Mouse (Mus musculus) heart, embryonic 12.5 days (tissue): ENCODE results near the gene Calb2. TPM values are rescaled to one million over a fixed set of nuclear protein-coding genes. Genes with fewer than 3 reads are reported as not detected.

Source experiments
- ATAC-seq: fragments of 200-750 bp; cut with Nextera tagmentation; 2 replicates; pipeline ENCODE4 v1.8.0; 2017; ENCODE audit warnings: moderate TSS enrichment, moderate library complexity; ENCODE audit not compliant: insufficient number of reproducible peaks, low FRiP score
- H3K27ac ChIP-seq: fragments of 300-500 bp; sonication (generic); 2 replicates; pipeline ENCODE4 v1.5.1; 2016; ENCODE audit warnings: mild to moderate bottlenecking, moderate library complexity; ENCODE audit not compliant: poor library complexity, severe bottlenecking
- H3K27me3 ChIP-seq: fragments of 300-500 bp; sonication (generic); replicated peaks from 2 replicates; pipeline ENCODE4 v1.6.1; 2016; ENCODE audit warnings: mild to moderate bottlenecking, moderate library complexity
- H3K36me3 ChIP-seq: fragments of 300-500 bp; sonication (generic); 2 replicates; pipeline ENCODE4 v1.6.1; 2016; ENCODE audit warnings: mild to moderate bottlenecking, moderate library complexity
- H3K4me1 ChIP-seq: fragments of 300-500 bp; sonication (generic); replicated peaks from 2 replicates; pipeline ENCODE4 v1.6.1; 2016; ENCODE audit warnings: mild to moderate bottlenecking
- H3K4me2 ChIP-seq: fragments of 300-500 bp; sonication (generic); 2 replicates; pipeline ENCODE4 v1.6.1; 2016; ENCODE audit warnings: mild to moderate bottlenecking, moderate library complexity
- H3K4me3 ChIP-seq: fragments of 300-500 bp; sonication (generic); 2 replicates; pipeline ENCODE4 v1.5.1; 2016; ENCODE audit warnings: mild to moderate bottlenecking
- H3K9ac ChIP-seq: fragments of 300-500 bp; sonication (generic); 2 replicates; pipeline ENCODE4 v1.6.1; 2016; ENCODE audit warnings: mild to moderate bottlenecking, moderate library complexity
- H3K9me3 ChIP-seq: fragments of 300-500 bp; sonication (generic); replicated peaks from 2 replicates; pipeline ENCODE4 v1.6.1; 2016; ENCODE audit warnings: mild to moderate bottlenecking, moderate library complexity
- WGBS: fragments of 180-500 bp; shearing (Covaris S2); methylation state at CpG from one replicate; pipeline ENCODE4 v1.1.7; 2016; 5-methylcytosine and 5-hydroxymethylcytosine counted together
- polyA plus RNA-seq: library from polyadenylated mRNA; unstranded; fragments of >200 nt; fragmentation: Nextera tagmentation; extraction: Ambion mirVana; gene quantifications from 2 replicates; pipeline ENCODE4 v1.2.1, GENCODE M21; 2016

Calb2 gene
- polyA plus RNA-seq, 1 experiment from 2014 or later, result 1.7 TPM

GRCm38 (mm10) chr8:110177359-110178155, 9.5 kb upstream of the Calb2 start:
- ATAC-seq, result peak; percentile 29; the same call in 1 of the 2 replicates
- Histone ChIP-seq H3K9ac (no peak overlapping the region), H3K4me3 (no peak overlapping the region), H3K27me3 (peaks cover 33% of the 10 kb centered on the region), H3K4me2 (peak overlapping the region; percentile 45), H3K4me1 (peaks cover 10% of the 10 kb centered on the region), H3K36me3 (no peaks in the 10 kb centered on the region), H3K27ac (no peak overlapping the region), H3K9me3 (no peaks in the 10 kb centered on the region)
- WGBS, result 10% methylated on average over 22 of the region's 22 CpGs

GRCm38 (mm10) chr8:110174826-110175225, 6.8 kb upstream of the Calb2 start:
- Histone ChIP-seq H3K4me2 (no peak overlapping the region), H3K36me3 (no peaks in the 10 kb centered on the region), H3K4me1 (peaks cover 10% of the 10 kb centered on the region), H3K27ac (no peak overlapping the region), H3K27me3 (peaks cover 43% of the 10 kb centered on the region), H3K9ac (no peak overlapping the region), H3K9me3 (no peaks in the 10 kb centered on the region), H3K4me3 (no peak overlapping the region)
- 80% methylated on average over 4 of the region's 4 CpGs for WGBS
- no peak for ATAC-seq

GRCm38 (mm10) chr8:110172161-110172560, 4.2 kb upstream of the Calb2 start:
- Histone ChIP-seq H3K4me2 (no peak overlapping the region), H3K9ac (no peak overlapping the region), H3K27ac (no peak overlapping the region), H3K36me3 (no peaks in the 10 kb centered on the region), H3K9me3 (no peaks in the 10 kb centered on the region), H3K4me1 (peaks cover 2% of the 10 kb centered on the region), H3K4me3 (no peak overlapping the region), H3K27me3 (peaks cover 52% of the 10 kb centered on the region)
- WGBS, result 57% methylated on average over 6 of the region's 6 CpGs
- no peak for ATAC-seq

GRCm38 (mm10) chr8:110166270-110166669, 1.7 kb downstream of the Calb2 start:
- no peaks in the 10 kb centered on the region for H3K4me1 ChIP-seq
- 70% methylated on average over 8 of the region's 8 CpGs for WGBS
- H3K4me2 ChIP-seq, result no peak overlapping the region
- no peaks in the 10 kb centered on the region for H3K9me3 ChIP-seq
- H3K27ac ChIP-seq, result no peak overlapping the region
- H3K36me3 ChIP-seq, result no peaks in the 10 kb centered on the region
- H3K4me3 ChIP-seq, result no peak overlapping the region
- no peak overlapping the region for H3K9ac ChIP-seq
- H3K27me3 ChIP-seq, result peaks cover 61% of the 10 kb centered on the region
- no peak for ATAC-seq

GRCm38 (mm10) chr8:110162007-110162406, 6.0 kb downstream of the Calb2 start:
- no peak overlapping the region for H3K4me3 ChIP-seq
- 70% methylated on average over 6 of the region's 6 CpGs for WGBS
- H3K4me2 ChIP-seq, result no peak overlapping the region
- no peaks in the 10 kb centered on the region for H3K4me1 ChIP-seq
- no peaks in the 10 kb centered on the region for H3K9me3 ChIP-seq
- ATAC-seq, result no peak
- no peak overlapping the region for H3K27ac ChIP-seq
- H3K36me3 ChIP-seq, result no peaks in the 10 kb centered on the region
- peaks cover 38% of the 10 kb centered on the region for H3K27me3 ChIP-seq
- no peak overlapping the region for H3K9ac ChIP-seq

- no peak overlapping the region for H3K27ac ChIP-seq
- ATAC-seq, result no peak
- 0 out of 2 replicates have a peak, but pooled peaks cover 1% of the 10 kb centered on the region for H3K27me3 ChIP-seq
- H3K4me3 ChIP-seq, result no peak overlapping the region
- WGBS, result 60% methylated on average over 6 of the region's 6 CpGs
- H3K4me2 ChIP-seq, result no peak overlapping the region
- H3K4me1 ChIP-seq, result peaks cover 4% of the 10 kb centered on the region
- H3K36me3 ChIP-seq, result no peaks in the 10 kb centered on the region
- H3K9ac ChIP-seq, result no peak overlapping the region
- H3K9me3 ChIP-seq, result no peaks in the 10 kb centered on the region
These were observed 15.1 kb downstream of the Calb2 start for GRCm38 (mm10) chr8:110152951-110153350.

GRCm38 (mm10) chr8:110145538-110145937, 22.5 kb downstream of the Calb2 start:
- Histone ChIP-seq H3K9me3 (no peaks in the 10 kb centered on the region), H3K36me3 (no peaks in the 10 kb centered on the region), H3K27me3 (peaks cover 13% of the 10 kb centered on the region; the same call in 1 of the 2 replicates), H3K4me3 (no peak overlapping the region), H3K4me1 (peaks cover 14% of the 10 kb centered on the region), H3K4me2 (no peak overlapping the region), H3K27ac (no peak overlapping the region), H3K9ac (no peak overlapping the region)
- 3% methylated on average over 4 of the region's 4 CpGs for WGBS
- peak; percentile 51; the same call in 1 of the 2 replicates for ATAC-seq

- Histone ChIP-seq H3K4me3 (no peak overlapping the region), H3K9ac (no peak overlapping the region), H3K9me3 (no peaks in the 10 kb centered on the region), H3K36me3 (no peaks in the 10 kb centered on the region), H3K27ac (no peak overlapping the region), H3K27me3 (peaks cover 13% of the 10 kb centered on the region; the same call in 1 of the 2 replicates), H3K4me1 (no peaks in the 10 kb centered on the region), H3K4me2 (no peak overlapping the region)
- ATAC-seq, result no peak
- 57% methylated on average over 4 of the region's 4 CpGs for WGBS
These were observed 27.2 kb downstream of the Calb2 start for GRCm38 (mm10) chr8:110140770-110141169.

- H3K9me3 ChIP-seq, result no peaks in the 10 kb centered on the region
- H3K9ac ChIP-seq, result no peak overlapping the region
- no peaks in the 10 kb centered on the region for H3K36me3 ChIP-seq
- no peak for ATAC-seq
- H3K27ac ChIP-seq, result no peak overlapping the region
- H3K4me3 ChIP-seq, result no peak overlapping the region
- no peaks in the 10 kb centered on the region for H3K4me1 ChIP-seq
- WGBS, result 72% methylated on average over 3 of the region's 3 CpGs
- no peak overlapping the region for H3K4me2 ChIP-seq
- peaks cover 13% of the 10 kb centered on the region; the same call in 1 of the 2 replicates for H3K27me3 ChIP-seq
These were observed 27.9 kb downstream of the Calb2 start for GRCm38 (mm10) chr8:110140156-110140555.

GRCm38 (mm10) chr8:110135515-110135914, 32.5 kb downstream of the Calb2 start:
- no peak for ATAC-seq
- no peak overlapping the region for H3K4me2 ChIP-seq
- no peak overlapping the region for H3K27ac ChIP-seq
- no peak overlapping the region for H3K4me3 ChIP-seq
- no peaks in the 10 kb centered on the region; the same call in 1 of the 2 replicates for H3K4me1 ChIP-seq
- 0 out of 2 replicates have a peak, but pooled peaks cover 3% of the 10 kb centered on the region for H3K27me3 ChIP-seq
- H3K9ac ChIP-seq, result no peak overlapping the region
- WGBS, result 79% methylated on average over 7 of the region's 7 CpGs
- H3K9me3 ChIP-seq, result no peaks in the 10 kb centered on the region
- H3K36me3 ChIP-seq, result no peaks in the 10 kb centered on the region

GRCm38 (mm10) chr8:110134236-110134635, 33.8 kb downstream of the Calb2 start:
- Histone ChIP-seq H3K36me3 (no peaks in the 10 kb centered on the region), H3K4me1 (no peaks in the 10 kb centered on the region; the same call in 1 of the 2 replicates), H3K9ac (no peak overlapping the region), H3K4me2 (no peak overlapping the region), H3K9me3 (no peaks in the 10 kb centered on the region), H3K27me3 (0 out of 2 replicates have a peak, but pooled peaks cover 3% of the 10 kb centered on the region), H3K4me3 (no peak overlapping the region), H3K27ac (no peak overlapping the region)
- 82% methylated on average over 8 of the region's 8 CpGs for WGBS
- no peak for ATAC-seq
